Mouse (Mus musculus) urinary bladder, postnatal 0 days (tissue): ENCODE results near the gene Cryzl2. TPM values are rescaled to one million over a fixed set of nuclear protein-coding genes. Genes with fewer than 3 reads are reported as not detected.

Source experiments
- polyA plus RNA-seq: library from polyadenylated mRNA; unstranded; fragments of >200 nt; fragmentation: Nextera tagmentation; extraction: Ambion mirVana; gene quantifications from 2 replicates; pipeline ENCODE4 v1.2.1, GENCODE M21; 2015

Cryzl2 gene
- 10.0 and 12.1 TPM in 2 replicates for polyA plus RNA-seq

GRCm38 (mm10) chr1:157458421-157459208 lies at the start of gene Cryzl2:
Gene Cryzl2, plus strand, starts transcription at chr1:157458577.

GRCm38 (mm10) chr1:157412454-157413369 lies 45.7 kb upstream of the Cryzl2 start, which contains the start of gene Rasal2:
Gene Rasal2, minus strand, starts transcription at chr1:157412595.

GRCm38 (mm10) chr1:157506522-157506921 lies 48.1 kb downstream of the Cryzl2 start, which contains the start of gene Sec16b:
Gene Sec16b, plus strand, starts transcription at chr1:157506728.

Other genes starting within 250 kb of the Cryzl2 start
- gene Rasal2, start 46.0 kb upstream of the Cryzl2 start, polyA plus RNA-seq: 9.4 and 12.4 TPM in 2 replicates
- gene Sec16b, start 48.2 kb downstream of the Cryzl2 start, polyA plus RNA-seq: 1.7 and 2.0 TPM in 2 replicates